Mouse (Mus musculus): ENCODE measurements at regions not wholly inside any gene's neighbourhood (a gene's known extent, or its start where the extent isn't known, plus 50 kb on each side); places are given as distances from the start of the nearest gene placed in this dataset.

DNA sequence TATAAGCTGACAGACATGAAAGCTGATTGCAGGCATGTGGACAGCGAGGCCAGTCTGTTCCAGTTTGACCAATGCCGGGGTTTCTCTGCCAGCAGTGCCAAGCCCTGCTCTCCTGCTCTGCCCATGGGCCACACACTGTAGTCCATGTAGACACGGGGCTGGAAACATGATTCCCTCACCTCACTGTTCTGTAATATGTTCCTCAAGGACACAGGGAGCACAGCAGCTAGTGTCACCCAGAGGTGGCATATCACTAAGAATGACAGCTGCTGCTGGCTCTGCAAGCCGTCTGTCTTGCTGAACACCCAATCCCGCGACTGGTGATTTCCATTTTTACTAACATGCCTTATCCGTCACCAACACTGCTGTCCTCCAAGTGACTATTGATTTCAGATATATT, 339.9 kb downstream of the Lpin1 start:
- DNase-seq (ENCODE audit: extremely low spot score, low read depth, low spot score), result no peak

DNA sequence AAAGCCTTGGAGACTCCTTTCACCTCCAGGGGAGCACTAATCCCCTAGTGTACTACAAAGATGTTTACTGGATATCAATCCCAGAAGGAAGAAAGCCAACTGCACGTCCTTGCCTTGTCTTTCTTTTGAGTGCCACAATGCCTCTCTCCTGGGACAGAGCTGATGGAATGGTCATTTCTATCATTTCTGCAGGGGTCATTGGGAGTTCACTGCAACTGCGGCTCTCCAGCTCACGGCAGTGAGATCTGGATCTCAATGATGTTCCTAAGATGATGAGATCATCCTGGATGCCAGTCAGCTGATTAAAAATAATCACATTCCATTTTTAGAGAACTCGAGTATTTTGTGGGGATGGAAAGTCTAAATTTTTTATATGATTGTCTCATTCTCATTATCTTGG, 341.1 kb downstream of the Lpin1 start:
- DNase-seq (ENCODE audit: extremely low spot score, low read depth, low spot score), result no peak

DNA sequence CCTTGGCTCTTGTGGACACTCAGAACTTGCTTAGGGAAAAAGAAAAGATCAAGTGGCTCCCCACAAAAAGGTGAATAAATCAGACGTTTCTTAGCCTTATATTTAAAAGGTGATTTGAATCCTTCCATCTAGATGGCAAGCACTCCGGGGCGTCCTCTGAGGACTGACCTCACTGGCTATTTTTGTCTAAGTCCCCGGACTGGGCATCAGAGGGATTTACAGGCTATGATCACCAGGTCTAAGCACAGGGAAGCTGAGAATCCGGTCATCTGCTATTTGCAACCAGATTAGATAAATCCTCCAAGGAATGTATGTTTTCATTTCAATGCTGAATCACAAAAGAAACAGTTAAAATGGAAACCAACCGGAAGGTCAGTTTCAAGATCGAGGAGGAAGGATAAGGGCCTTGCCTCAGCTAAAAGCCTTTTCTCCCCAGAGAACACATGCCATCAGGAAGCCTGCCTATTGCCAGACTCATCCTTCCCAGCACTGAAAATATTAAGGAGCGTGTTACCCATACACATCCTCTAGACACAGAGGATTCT, 342.1 kb downstream of the Lpin1 start:
- no peak for DNase-seq (ENCODE audit: extremely low spot score, low read depth, low spot score)

DNA sequence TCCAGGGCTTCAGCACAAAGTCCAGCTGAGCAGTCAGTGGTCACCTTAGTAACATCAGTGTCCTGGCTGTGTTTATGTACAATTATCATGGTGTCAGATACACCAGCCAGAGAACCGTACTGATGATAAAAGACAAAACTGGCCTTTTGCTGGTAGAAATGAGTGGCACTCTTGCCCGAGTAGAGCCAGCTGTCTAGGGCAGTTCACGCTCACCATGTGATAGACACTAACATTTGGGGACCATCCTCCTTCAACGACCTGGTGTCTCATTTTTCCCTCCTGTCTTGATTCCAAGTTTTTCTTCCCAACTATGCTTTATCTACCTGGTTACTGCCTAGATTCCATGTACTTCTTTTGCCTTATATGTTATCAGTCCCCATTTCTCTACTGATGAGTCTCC, 349.3 kb downstream of the Lpin1 start:
- DNase-seq (ENCODE audit: extremely low spot score, low read depth, low spot score), result no peak

DNA sequence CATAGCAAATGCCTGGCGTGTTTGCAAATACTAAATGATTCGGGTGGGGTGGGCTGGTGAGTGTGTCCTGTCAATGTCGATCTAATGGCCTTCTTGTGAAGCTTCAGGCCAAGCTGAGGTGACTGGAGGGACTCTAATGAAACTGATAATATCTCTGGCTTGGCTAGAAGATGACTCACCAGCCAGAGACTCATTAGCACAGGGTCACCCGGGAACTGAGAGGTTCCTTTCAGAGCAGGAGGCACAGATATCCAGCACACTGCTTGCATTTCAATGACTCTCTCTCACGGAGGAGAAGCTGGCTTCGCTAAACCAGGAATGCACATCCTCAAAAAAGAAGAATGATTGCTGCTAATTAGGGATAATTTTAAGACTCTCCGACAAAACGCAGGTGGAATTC, 349.8 kb downstream of the Lpin1 start:
- DNase-seq (ENCODE audit: extremely low spot score, low read depth, low spot score), result no peak

DNA sequence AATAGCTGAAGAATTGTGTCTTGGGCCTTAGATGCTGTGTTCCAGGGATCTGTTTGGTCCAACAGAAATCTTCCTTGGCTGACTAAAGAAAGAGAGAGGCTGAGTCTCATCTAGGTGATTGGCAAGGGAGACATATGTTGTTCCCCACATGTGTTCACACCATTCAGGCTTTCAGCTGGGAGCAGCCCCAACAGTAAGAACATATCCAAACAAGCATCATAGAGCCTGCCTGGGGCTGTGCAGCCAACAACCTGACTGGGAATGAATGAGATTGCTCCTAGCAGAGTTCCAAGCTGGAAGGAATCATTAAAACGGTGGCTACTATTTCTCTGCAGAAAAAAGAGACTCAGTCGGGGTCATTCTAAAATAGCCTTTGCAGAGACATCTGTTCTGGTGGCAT, 350.3 kb downstream of the Lpin1 start:
- DNase-seq (ENCODE audit: extremely low spot score, low read depth, low spot score), result no peak

DNA sequence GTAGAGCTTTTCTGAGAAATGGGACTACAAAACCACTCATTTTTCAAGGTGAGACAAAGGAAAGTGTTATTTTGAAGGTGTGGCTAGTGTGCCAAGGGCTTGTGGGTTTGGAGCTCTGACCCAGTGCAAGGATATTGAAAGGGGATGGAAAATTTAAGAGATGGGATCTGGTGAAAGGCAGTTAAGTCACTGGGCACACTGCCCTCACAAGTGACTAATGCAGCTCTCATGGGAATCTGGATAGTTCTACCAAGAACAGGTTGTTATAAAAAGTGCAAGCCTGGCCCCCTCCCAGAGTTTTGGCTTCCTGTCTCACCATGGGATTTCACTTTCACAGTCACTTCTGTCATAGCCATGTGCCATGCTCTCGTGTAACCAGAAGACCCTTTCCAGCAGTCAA, 360.1 kb downstream of the Lpin1 start:
- DNase-seq (ENCODE audit: extremely low spot score, low read depth, low spot score), result no peak

DNA sequence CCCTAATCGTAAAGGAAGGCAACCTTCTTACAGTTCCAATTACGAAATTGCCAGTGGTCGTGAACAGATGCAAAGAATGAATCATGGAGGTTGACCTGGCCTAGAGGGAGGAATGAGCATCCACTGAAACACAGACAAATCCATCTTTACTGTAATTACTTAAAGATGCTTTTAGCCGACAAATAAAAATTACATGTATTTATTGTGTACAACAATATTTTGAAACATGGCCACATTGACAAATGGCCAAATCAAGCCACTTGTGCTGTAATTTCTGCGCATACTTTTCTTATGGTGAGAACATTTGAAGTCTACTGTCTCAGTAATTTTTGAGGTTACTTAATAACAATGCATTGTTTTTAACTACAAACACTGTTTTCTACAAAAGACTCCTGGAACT, 360.7 kb downstream of the Lpin1 start:
- no peak for DNase-seq (ENCODE audit: extremely low spot score, low read depth, low spot score)

DNA sequence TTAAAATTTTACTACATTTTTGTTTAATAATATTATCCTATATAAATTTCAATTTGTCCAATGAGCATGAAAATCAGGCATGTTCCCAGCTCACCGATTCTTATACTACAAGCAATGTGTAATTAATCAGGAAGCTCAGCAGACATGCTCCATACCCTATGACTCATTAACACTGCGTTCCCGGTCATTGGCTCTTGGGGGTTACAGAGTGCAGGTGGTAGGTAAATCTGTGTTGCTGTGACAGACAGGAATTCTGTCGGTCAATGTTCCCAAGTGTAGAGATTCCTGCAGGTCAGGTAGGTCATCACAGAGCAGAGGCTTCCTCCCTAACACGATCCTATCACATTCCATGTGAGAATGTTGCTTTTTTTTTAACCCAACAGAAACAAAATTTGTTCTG, 371.0 kb downstream of the Lpin1 start:
- no peak for DNase-seq (ENCODE audit: extremely low spot score, low read depth, low spot score)

DNA sequence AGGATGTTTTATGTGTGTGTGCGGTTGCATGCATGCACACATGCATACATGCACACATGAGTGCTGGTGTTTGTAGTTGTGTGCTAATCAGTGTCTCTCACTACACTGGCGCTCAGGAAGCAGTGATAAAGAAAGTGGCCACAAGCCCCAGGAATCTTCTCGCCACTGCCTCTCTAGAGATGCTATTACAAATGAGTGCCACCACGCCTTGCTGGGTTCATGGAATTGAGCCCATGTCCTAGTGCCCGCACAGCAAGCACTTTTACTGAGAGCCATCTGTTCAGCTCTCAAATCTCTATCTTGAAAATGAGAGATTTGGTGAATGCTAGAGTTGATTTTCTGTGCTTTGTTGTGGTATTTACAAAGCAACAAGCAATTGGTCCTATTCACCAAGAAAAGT, 373.3 kb downstream of the Lpin1 start:
- DNase-seq (ENCODE audit: extremely low spot score, low read depth, low spot score), result no peak

DNA sequence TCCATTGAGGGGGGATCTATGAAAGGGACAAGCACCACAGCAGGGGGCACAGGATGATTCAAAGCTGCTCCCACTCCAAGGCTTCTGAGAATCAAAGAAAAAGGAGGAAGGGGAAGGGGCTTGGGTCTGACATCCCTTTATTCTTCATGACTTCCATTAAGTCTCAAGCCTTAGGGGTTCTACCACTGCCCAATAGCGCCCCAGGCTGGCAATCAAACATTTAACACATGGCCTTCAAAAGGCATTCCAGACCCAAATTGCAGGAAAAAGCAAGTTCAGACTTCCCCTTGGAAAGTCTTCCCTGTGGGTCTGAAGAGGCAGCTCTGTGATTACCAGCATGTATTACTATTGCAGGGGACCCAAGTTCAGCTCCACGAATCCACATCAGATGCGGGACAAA, 377.2 kb downstream of the Lpin1 start:
- DNase-seq (ENCODE audit: extremely low spot score, low read depth, low spot score), result no peak

DNA sequence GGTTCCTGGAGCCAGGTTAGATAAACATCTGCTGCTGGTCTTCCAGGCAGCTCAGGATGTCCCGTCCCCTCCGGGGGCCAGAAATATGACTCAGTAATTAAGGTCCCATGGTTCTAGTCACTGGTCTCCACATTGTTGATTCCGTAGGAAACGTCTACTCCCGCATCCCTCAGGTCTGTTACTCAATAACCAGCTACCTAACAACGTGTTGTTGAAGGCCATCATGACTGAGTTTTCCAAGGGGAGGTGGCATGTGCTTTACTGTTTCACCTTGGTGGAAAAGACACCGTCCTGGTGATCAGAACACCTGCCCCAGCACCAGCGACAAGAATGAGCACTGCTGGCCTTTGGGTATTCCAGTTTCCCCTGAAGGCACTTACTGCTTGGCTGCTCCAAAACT, 377.9 kb downstream of the Lpin1 start:
- no peak for DNase-seq (ENCODE audit: extremely low spot score, low read depth, low spot score)

DNA sequence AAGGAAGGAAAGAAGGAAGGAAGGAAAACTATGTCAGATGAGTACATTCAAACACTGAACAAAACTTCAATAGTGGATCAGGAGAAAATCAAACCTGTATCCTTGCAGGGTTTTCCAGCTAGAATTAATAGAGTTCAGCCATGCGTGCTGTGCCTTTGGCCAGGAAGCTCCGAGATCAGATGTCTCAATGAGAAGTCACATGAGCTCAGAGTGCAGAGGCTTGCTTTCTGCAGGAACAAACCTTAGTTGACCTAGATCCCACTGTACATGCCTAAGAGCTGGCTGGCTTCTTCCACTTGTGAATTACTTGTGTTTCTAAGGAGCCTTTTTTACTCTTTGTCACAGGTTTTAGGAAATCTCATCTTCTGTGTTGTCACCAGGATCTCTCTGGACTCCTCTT, 378.7 kb downstream of the Lpin1 start:
- no peak for DNase-seq (ENCODE audit: extremely low spot score, low read depth, low spot score)

DNA sequence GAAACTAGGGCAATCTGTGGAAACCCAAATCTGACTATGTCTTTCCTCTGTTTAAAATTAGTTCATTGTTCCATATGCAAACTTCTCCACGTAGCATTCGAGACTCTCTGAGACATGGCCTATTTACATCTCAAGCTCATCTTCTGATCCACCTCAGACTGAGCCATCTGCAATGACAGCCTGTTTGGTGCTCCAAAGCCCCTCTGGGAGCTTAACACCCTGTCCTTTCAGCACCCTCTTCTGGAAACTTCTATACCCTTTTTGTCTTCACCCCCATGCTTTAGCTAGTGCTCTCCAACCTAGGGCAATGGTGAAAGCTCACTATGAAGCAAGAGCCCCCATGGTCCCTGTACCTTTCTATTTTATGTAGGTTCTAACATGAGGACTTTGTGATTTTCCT, 379.7 kb downstream of the Lpin1 start:
- DNase-seq (ENCODE audit: extremely low spot score, low read depth, low spot score), result no peak

DNA sequence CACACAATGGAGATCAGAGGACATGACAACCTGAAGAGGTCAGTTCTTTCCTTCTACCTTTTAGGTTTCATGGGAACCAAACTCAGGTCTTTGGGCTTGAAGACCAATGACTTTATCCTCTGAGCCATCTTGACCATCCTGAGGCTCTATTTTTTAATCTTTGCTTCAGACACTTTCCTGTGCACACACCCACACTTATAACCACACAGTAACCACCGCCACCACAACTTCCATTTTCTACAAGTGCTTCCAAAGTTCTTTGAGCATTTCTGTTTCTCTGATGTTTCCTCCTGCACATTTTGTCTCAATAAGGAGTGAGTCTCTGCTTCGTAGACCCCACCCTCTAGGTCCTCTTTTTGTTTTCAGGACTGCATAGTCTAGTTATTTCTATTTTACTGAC, 385.3 kb downstream of the Lpin1 start:
- DNase-seq (ENCODE audit: extremely low spot score, low read depth, low spot score), result no peak

DNA sequence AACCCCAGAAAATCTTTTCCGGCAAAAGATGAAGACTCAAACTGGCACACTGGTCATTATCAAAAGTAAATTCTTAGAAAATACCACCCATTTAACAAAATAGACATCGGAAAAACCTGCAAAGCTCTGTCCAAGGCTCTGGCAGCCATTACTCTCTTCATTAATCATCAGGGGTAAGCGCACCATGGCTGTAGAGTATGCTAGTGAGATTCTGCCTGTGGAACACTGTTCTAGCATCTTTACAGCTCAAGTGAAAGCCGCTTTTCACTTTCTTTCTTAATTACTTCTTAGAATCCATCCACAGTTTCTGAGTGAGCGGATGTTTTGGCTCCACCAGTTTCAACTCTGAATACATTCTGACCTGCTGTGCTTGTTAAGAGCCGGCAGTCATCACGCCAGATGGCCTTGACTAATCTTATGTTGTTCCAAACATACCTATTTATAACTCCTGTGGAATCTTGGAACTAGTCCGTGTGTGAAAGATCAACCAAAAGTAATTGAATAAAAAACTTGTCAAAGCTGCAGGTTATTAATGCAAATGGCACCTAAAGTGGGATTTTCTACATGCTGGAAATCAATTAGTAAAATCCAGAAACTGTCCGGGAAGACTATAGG, 387.8 kb downstream of the Lpin1 start:
- no peak for DNase-seq (ENCODE audit: extremely low spot score, low read depth, low spot score)

DNA sequence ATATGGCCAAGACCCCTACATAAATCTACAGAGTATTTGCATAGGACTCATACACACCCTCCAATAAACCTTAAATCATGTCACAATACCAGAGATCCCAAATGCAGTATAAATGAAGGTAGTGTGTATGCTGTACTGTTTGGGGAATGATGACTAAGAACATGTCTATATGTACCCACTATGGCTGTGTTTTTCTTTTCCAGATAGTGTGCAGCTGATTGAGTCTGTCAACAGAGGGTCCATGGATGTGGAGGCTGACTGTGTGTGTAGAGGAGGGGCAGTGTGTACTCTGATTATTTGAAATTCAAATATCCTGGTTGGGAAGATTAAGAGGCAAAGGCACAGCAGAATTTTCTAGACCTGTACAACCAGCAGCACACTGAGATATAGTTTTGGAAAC, 388.6 kb downstream of the Lpin1 start:
- DNase-seq (ENCODE audit: extremely low spot score, low read depth, low spot score), result no peak

DNA sequence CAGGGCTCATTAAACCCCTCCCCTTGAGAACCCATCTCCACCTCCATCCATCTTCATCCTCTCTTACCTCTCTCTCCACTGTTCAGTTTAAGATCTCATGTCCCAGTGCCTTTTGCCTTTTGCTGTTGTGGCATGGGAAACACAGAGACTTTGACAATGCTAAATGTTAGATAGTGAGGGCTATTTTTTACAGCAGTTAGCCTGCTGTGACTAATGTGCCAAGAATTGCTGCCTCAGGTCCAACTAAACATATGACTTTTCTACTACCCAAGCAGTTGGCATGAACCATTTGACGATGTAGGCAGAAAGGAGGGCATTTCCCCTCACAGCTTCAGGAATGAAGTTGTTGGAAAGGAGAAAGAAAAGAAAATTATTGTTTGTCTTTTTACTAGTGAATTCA, 389.6 kb downstream of the Lpin1 start:
- DNase-seq (ENCODE audit: extremely low spot score, low read depth, low spot score), result no peak

DNA sequence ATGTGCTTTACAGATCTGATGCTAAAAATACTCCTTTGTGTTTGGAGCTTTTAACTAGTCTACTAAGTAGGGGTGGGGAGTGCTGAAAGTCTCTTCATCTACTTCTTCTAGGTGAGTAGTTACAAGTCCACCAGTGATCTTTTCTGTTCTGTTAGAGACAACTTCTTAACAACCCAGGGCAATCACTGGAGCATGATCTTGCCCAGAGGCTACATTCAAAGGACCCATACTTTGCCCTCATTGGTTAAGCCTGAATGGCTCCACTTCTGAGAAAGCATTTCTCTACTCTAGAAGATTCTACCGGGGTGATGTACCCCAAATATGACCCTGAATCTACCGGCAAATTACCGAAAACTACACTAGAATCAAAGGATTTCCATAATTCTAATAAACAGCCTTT, 390.2 kb downstream of the Lpin1 start:
- DNase-seq (ENCODE audit: extremely low spot score, low read depth, low spot score), result no peak

DNA sequence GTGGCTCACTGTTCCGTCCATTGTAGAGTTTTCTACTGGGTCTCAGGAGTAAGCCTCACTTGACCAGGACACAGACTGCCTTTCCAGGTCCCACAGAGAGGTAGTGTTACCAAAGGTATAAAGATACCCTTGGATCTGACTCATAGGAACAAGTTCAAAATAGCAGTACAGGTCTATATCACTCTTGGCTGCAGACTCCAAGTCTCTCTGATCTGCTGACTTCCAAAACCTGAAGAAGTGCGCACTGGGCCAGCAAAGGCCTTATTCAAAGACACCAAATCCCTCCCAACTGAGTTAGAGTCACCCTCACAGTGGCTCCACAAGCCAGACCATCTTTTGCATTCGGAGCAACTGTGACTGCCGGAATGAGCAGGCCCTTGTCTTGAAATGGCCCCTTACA, 391.9 kb downstream of the Lpin1 start:
- DNase-seq (ENCODE audit: extremely low spot score, low read depth, low spot score), result no peak

DNA sequence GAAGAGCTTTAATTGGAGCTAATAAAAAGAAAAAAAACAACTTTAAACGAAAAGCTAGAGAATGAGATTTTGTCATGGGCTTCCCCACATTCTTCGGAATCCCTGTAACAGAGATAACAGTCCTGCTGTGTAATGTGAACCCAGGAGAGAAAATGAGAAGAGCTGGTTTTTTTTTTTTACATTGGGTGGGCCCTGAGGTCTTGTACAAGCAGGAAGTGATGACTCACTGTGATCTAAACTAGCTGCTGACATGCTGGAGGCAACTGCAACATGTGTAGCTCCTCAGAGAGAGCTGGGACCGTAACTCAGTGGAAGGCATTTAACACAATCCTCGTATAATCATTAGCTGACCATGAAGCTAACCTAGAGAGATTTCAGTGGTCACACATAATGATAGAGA, 393.8 kb upstream of the Trib2 start:
- DNase-seq (ENCODE audit: extremely low spot score, low read depth, low spot score), result no peak

DNA sequence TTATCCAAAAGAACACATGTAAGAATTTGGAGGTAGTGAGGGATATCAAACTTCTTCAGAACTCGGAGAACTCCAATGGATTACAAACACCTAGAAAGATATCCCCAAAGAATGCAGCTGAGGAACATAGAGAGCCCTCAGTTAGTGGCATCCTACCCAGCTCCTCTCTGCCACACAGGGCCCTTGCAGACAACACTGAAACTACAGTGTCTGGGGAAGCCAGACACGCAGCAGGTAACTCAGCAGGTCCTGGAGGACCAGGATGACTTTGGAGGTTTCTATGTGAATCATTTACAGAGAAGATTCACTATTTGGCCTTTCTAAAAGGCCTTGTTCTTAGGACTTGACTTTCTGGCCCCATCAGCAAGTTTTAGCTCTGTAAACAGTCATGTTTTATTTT, 393.4 kb upstream of the Trib2 start:
- DNase-seq (ENCODE audit: extremely low spot score, low read depth, low spot score), result no peak

DNA sequence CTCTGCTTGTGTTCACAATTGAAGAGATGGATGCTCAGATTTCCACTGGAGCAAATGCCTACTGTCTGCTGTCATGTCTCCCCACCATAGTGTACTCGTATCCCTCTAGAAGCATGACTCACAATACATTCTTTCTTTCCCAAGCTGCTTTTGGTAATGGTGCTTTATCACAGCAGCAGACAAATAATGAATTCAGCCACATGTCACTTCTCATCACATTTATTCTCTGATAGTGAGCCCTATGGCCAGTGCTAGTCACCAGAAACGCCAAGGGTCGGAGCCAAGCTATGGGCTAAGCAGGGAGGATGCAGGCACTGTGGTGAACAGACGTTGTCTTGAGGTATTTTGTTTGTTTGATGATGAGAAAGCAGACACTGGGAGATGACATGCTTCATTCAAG, 388.2 kb upstream of the Trib2 start:
- DNase-seq (ENCODE audit: extremely low spot score, low read depth, low spot score), result no peak

DNA sequence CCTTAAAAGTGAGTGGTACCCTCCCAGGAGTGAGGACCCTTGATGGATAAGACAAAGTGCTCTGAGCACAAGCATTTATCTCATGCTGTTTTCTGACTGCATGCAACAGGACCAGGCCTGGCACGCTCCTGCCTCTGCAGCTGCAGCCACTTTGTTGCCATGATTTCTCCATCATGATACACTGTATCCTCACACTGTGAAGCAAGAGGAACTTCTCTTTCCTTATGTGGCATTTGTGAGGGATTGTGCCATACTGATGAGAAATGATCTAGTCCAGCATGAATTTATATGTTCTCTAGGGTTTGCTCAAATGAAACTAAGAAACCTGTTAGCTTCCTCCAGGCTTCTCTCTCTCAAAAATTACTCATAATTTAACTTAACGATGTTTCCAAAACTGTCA, 380.2 kb upstream of the Trib2 start:
- no peak for DNase-seq (ENCODE audit: extremely low spot score, low read depth, low spot score)

Measured in hindlimb bud, embryonic 11.5 days (tissue).